In the genomic region with DNA sequence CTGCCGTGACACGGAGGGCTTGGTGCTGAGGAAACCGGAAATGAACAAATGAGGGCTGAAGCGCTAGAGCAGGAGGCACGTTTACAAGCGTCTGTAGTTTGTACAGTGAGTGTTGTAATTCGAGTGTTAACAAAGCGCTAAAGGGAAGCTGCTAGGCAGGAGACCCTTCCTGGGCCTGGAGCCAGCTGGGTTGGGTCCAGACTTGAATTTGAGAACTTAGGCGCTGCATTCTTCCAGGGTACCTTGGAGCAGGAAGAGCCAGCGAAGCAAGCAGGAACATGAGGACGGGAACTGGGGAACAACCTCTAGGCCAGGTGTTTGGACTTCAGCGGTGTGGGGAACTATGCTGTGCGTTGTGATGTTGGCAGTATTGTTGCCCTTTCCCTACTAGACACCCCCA, we compare ENCODE assay signal across 9 mouse cellular contexts. TPM values are rescaled to one million over a fixed set of nuclear protein-coding genes. Genes with fewer than 3 reads are reported as not detected.
A peak's percentile ranks its signal among the peaks of the same experiment; 100 is the strongest.
DNase-seq lines count a peak whose midpoint lies in the region; ATAC-seq and TF ChIP-seq lines count a peak whose summit lies in the region.
"Had no signal": no experiment of that assay in that cellular context is flagged by ENCODE, and none has a peak within 500 bp of the region (broad histone marks: within the 10 kb centered on the region; RNA-seq: fewer than 3 reads in every experiment).

No protein-coding gene starts in this region.

- no peaks in the 10 kb centered on the region for H3K36me3 ChIP-seq in liver, embryonic 11.5 days (ENCODE audit: control insufficient read depth, insufficient read depth, low read length)
- no peaks in the 10 kb centered on the region for H3K36me3 ChIP-seq in hindbrain, embryonic 14.5 days (replicated peaks; ENCODE audit: control insufficient read depth, insufficient read depth)
- no peaks in the 10 kb centered on the region for H3K36me3 ChIP-seq in lung, postnatal 0 days (ENCODE audit: insufficient read depth, low read length)
- H3K36me3 ChIP-seq: midbrain, embryonic 12.5 days had no signal

- no peak for TF ChIP-seq EP300 in lung, postnatal 0 days (IDR thresholded peaks at IDR 0.05)

- peak; percentile 41 for DNase-seq in adrenal gland, postnatal 10 days
- no peak for DNase-seq in adrenal gland, adult 18-20 months (ENCODE audit: low spot score in 2 of 2)
- peak; percentile 32 for DNase-seq in liver
- no peak for DNase-seq in liver, embryonic 11.5 days (ENCODE audit: low spot score)
- DNase-seq in hindbrain, embryonic 14.5 days (ENCODE audit: low spot score) = peak; percentile 81
- DNase-seq in lung, postnatal 0 days (ENCODE audit: low spot score) = peak; percentile 80
- peak; percentile 42 to 67 for DNase-seq in urinary bladder, postnatal 4 days (ENCODE audit: low spot score in 2 of 2)
- DNase-seq in cerebellum, adult 2 months = no peak

- H3K4me3 ChIP-seq in liver, embryonic 11.5 days (ENCODE audit: low read depth, low read length) = no peak overlapping the region
- H3K4me3 ChIP-seq in hindbrain, embryonic 14.5 days (replicated peaks; ENCODE audit: low read length) = no peak overlapping the region
- H3K4me3 ChIP-seq in lung, postnatal 0 days (ENCODE audit: low read depth, low read length) = no peak overlapping the region
- H3K4me3 ChIP-seq in cerebellum, adult 2 months (replicated peaks; ENCODE audit: insufficient read depth, low read depth, low read length) = no peak overlapping the region
- H3K4me3 ChIP-seq: midbrain, embryonic 12.5 days had no signal

- no peak for TF ChIP-seq CTCF in lung, postnatal 0 days (IDR thresholded peaks at IDR 0.05)
- TF ChIP-seq CTCF in cerebellum, adult 2 months (IDR thresholded peaks at IDR 0.05; ENCODE audit: borderline replicate concordance, insufficient read depth, low read depth, low read length) = no peak

- no peak for TF ChIP-seq POLR2A in cerebellum, adult 2 months (IDR thresholded peaks at IDR 0.05; ENCODE audit: borderline replicate concordance, insufficient read depth, low read length)

- no peak overlapping the region for H3K27ac ChIP-seq in liver, embryonic 11.5 days (ENCODE audit: low read depth, low read length)
- H3K27ac ChIP-seq in hindbrain, embryonic 14.5 days = 0 out of 2 replicates have a peak overlapping the region, but pooled peaks have one; percentile 3
- no peak overlapping the region for H3K27ac ChIP-seq in lung, postnatal 0 days (ENCODE audit: low read length)
- H3K27ac ChIP-seq in cerebellum, adult 2 months (ENCODE audit: insufficient read depth, low read length) = no peak overlapping the region
- H3K27ac ChIP-seq: midbrain, embryonic 12.5 days had no signal

- no peaks in the 10 kb centered on the region for H3K27me3 ChIP-seq in liver, embryonic 11.5 days (replicated peaks; ENCODE audit: control insufficient read depth, insufficient read depth, low read length)
- no peaks in the 10 kb centered on the region for H3K27me3 ChIP-seq in hindbrain, embryonic 14.5 days (ENCODE audit: control insufficient read depth, insufficient read depth, low read length)
- H3K27me3 ChIP-seq in lung, postnatal 0 days (replicated peaks; ENCODE audit: insufficient read depth, low read length) = no peaks in the 10 kb centered on the region
- H3K27me3 ChIP-seq in cerebellum, adult 2 months (ENCODE audit: control insufficient read depth, insufficient read depth, low read length) = no peaks in the 10 kb centered on the region

- ATAC-seq in liver, embryonic 11.5 days (replicated peaks; ENCODE audit: low FRiP score) = no peak
- peak; percentile 57; the same call in 1 of the 2 replicates for ATAC-seq in hindbrain, embryonic 14.5 days (ENCODE audit: low FRiP score)
- ATAC-seq in lung, postnatal 0 days = peak; percentile 75

- no peak overlapping the region for H3K9ac ChIP-seq in liver, embryonic 11.5 days (ENCODE audit: low read depth, low read length)
- H3K9ac ChIP-seq in hindbrain, embryonic 14.5 days = no peak overlapping the region
- H3K9ac ChIP-seq in lung, postnatal 0 days (replicated peaks; ENCODE audit: low read depth) = no peak overlapping the region
- H3K9ac ChIP-seq: midbrain, embryonic 12.5 days had no signal

- no peaks in the 10 kb centered on the region for H3K4me1 ChIP-seq in liver, embryonic 11.5 days (replicated peaks; ENCODE audit: control insufficient read depth, insufficient read depth, low read length)
- H3K4me1 ChIP-seq in hindbrain, embryonic 14.5 days (replicated peaks; ENCODE audit: control insufficient read depth, insufficient read depth, low read length) = peaks cover 7% of the 10 kb centered on the region; the same call in 1 of the 2 replicates
- peaks cover 10% of the 10 kb centered on the region for H3K4me1 ChIP-seq in lung, postnatal 0 days (ENCODE audit: insufficient read depth, low read depth, low read length)
- no peaks in the 10 kb centered on the region for H3K4me1 ChIP-seq in cerebellum, adult 2 months (ENCODE audit: control insufficient read depth, insufficient read depth, low read length)

- H3K9me3 ChIP-seq in liver, embryonic 11.5 days (ENCODE audit: control insufficient read depth, low read length) = no peaks in the 10 kb centered on the region
- no peaks in the 10 kb centered on the region for H3K9me3 ChIP-seq in hindbrain, embryonic 14.5 days (ENCODE audit: control insufficient read depth, low read length)
- H3K9me3 ChIP-seq in lung, postnatal 0 days (ENCODE audit: low read length) = no peaks in the 10 kb centered on the region
- H3K9me3 ChIP-seq: midbrain, embryonic 12.5 days had no signal

- WGBS in liver, embryonic 11.5 days = 64% methylated on average over 13 of the region's 13 CpGs
- 48% methylated on average over 13 of the region's 13 CpGs for WGBS in hindbrain, embryonic 14.5 days
- WGBS in lung, postnatal 0 days = 7% methylated on average over 13 of the region's 13 CpGs
- WGBS in cerebellum, adult 2 months = 33% methylated on average over 13 of the region's 13 CpGs

- no peak overlapping the region for H3K4me2 ChIP-seq in liver, embryonic 11.5 days
- peak overlapping the region; percentile 27 for H3K4me2 ChIP-seq in hindbrain, embryonic 14.5 days (replicated peaks)
- H3K4me2 ChIP-seq in lung, postnatal 0 days (replicated peaks; ENCODE audit: low read depth, low read length) = peak overlapping the region; percentile 46
- H3K4me2 ChIP-seq: midbrain, embryonic 12.5 days had no signal

RNA-seq across cellular contexts. Expression of gene Knop1, which starts 46.9 kb away (rescaled TPM):
- 10 to 100 TPM; 50.7 to 54.5 TPM for total RNA-seq in adrenal gland, postnatal 10 days (2021)
- 10 to 100 TPM; 45.1 to 78.7 TPM for total RNA-seq in adrenal gland, adult 18-20 months (2021)
- polyA plus RNA-seq in liver, embryonic 11.5 days (2014; fragmentation: Nextera tagmentation; extraction: Ambion mirVana) = 95.9 and 112 TPM in 2 replicates
- 55.0 and 64.8 TPM in 2 replicates for polyA plus RNA-seq in hindbrain, embryonic 14.5 days (2014; fragmentation: Nextera tagmentation; extraction: Ambion mirVana)
- 50.1 and 51.6 TPM in 2 replicates for polyA plus RNA-seq in lung, postnatal 0 days (2015; fragmentation: Nextera tagmentation; extraction: Ambion mirVana)
- polyA plus RNA-seq in cerebellum, adult 2 months (2012; rRNA removed) = 16.4 and 16.9 TPM in 2 replicates

RNA-seq across cellular contexts. Expression of gene Iqck, which starts 47.4 kb away (rescaled TPM):
- 10 to 100 TPM in 1 of 2 experiments, 1 to 10 TPM in 1; 9.1 to 11.9 TPM for total RNA-seq in adrenal gland, postnatal 10 days (2021)
- total RNA-seq in adrenal gland, adult 18-20 months (2021) = 10 to 100 TPM; 12.1 to 33.9 TPM
- polyA plus RNA-seq in liver, embryonic 11.5 days (2014; fragmentation: Nextera tagmentation; extraction: Ambion mirVana) = 1.2 and 1.6 TPM in 2 replicates
- 4.4 and 4.5 TPM in 2 replicates for polyA plus RNA-seq in hindbrain, embryonic 14.5 days (2014; fragmentation: Nextera tagmentation; extraction: Ambion mirVana)
- 3.5 and 4.9 TPM in 2 replicates for polyA plus RNA-seq in lung, postnatal 0 days (2015; fragmentation: Nextera tagmentation; extraction: Ambion mirVana)
- 5.9 and 7.4 TPM in 2 replicates for polyA plus RNA-seq in cerebellum, adult 2 months (2012; rRNA removed)

Comparison
In these comparisons a context has a peak if more than half of its experiments do, and no peak if none do; other contexts are left out.
1. DNase-seq: peak in adrenal gland, postnatal 10 days (single experiment), liver (single experiment), hindbrain, embryonic 14.5 days (single experiment), lung, postnatal 0 days (single experiment) and urinary bladder, postnatal 4 days (2 of 2); none in adrenal gland, adult 18-20 months (0 of 2), liver, embryonic 11.5 days (single experiment) and cerebellum, adult 2 months (0 of 2).